Mouse (Mus musculus): ENCODE measurements around the gene Pcbp3. TPM values are rescaled to one million over a fixed set of nuclear protein-coding genes. Genes with fewer than 3 reads are reported as not detected.

The Pcbp3 gene
- polyA plus RNA-seq, 1 experiment from 2014 or later = 72.2 TPM

DNA sequence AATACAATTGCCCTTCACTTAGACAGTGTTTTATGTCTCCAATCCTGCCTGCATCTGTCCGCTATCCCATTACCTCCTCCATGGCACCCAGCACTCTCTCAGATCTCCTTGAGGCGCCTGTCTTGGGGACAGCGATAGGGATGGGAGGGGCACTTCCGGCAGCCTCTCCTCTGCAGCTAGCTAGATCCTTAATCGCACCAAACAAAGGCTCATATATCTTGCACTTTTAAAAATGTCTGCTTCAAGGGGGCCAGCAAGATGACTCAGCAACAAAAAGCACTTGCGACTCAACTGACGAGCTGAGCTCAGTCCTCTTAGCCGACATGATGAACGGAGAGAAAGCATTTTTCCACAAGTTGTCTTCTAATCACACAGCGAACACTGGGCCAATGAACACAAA is 55.3 kb downstream of the Pcbp3 start:
- ATAC-seq (ENCODE audit: low FRiP score) = no peak

DNA sequence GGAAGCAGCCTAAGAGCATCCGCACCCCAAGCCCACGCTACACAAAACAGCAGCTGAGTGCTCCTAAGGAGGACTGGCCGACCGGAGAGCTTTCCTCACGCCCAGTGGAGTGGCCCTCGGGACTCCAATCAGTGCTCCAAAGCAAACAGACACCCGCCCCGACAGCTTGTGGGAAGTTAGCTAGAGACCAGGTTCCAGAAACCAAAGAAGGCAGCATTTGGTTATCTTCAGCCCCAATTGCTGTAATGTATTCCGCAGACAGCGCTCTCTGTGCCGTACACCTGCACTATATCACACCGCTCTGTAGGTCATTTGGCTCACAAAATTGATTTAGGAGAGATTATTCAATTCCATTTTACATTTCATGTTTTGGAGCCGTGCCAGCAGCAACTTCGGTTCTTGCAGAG is 55.7 kb downstream of the Pcbp3 start:
- Histone ChIP-seq H3K4me3 (no peak overlapping the region), H3K4me2 (peak overlapping the region; percentile 5; the same call in 1 of the 2 replicates), H3K9me3 (no peaks in the 10 kb centered on the region), H3K27me3 (no peaks in the 10 kb centered on the region), H3K27ac (peak overlapping the region; percentile 52; the same call in 1 of the 2 replicates), H3K4me1 (replicated peaks) (peaks cover 39% of the 10 kb centered on the region), H3K36me3 (no peaks in the 10 kb centered on the region), H3K9ac (no peak overlapping the region)
- WGBS = 79% methylated on average over 14 of the region's 14 CpGs
- ATAC-seq (ENCODE audit: low FRiP score) = no peak

More for the DNA sequence above, 55.3 kb downstream of the Pcbp3 start:
- H3K4me1 ChIP-seq (replicated peaks) = peaks cover 39% of the 10 kb centered on the region
- no peaks in the 10 kb centered on the region for H3K27me3 ChIP-seq
- no peaks in the 10 kb centered on the region for H3K9me3 ChIP-seq
- peak overlapping the region; percentile 52; the same call in 1 of the 2 replicates for H3K27ac ChIP-seq
- no peak overlapping the region for H3K4me3 ChIP-seq
- WGBS = 76% methylated on average over 10 of the region's 10 CpGs
- H3K4me2 ChIP-seq = peak overlapping the region; percentile 5; the same call in 1 of the 2 replicates
- no peaks in the 10 kb centered on the region for H3K36me3 ChIP-seq
- H3K9ac ChIP-seq = no peak overlapping the region

DNA sequence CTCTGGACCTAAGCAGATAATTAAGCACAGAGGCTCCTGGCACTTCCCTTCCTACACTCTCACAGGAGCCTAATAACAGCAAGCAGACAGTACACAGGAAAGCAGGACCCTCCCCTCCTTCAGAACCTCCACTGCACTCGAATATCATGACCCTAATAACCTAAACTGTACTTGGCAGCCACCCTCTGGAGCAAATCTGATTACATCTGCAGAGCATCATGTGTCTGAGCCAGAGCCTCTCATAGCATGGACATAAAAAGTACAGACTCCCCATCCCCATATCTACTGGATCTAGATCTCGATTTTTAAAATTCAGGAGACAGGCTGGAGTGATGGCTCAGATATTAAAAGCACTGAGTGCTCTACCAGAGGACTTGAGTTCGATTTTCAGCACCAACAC is 58.0 kb downstream of the Pcbp3 start:
- peak overlapping the region; percentile 46; the same call in 1 of the 2 replicates for H3K27ac ChIP-seq
- H3K36me3 ChIP-seq = no peaks in the 10 kb centered on the region
- H3K9ac ChIP-seq = 0 out of 2 replicates have a peak overlapping the region, but pooled peaks have one; percentile 43
- H3K4me2 ChIP-seq = no peak overlapping the region
- H3K27me3 ChIP-seq = no peaks in the 10 kb centered on the region
- H3K4me3 ChIP-seq = no peak overlapping the region
- no peaks in the 10 kb centered on the region for H3K9me3 ChIP-seq
- peaks cover 39% of the 10 kb centered on the region for H3K4me1 ChIP-seq (replicated peaks)
- ATAC-seq (ENCODE audit: low FRiP score) = no peak
- 78% methylated on average over 3 of the region's 3 CpGs for WGBS

DNA sequence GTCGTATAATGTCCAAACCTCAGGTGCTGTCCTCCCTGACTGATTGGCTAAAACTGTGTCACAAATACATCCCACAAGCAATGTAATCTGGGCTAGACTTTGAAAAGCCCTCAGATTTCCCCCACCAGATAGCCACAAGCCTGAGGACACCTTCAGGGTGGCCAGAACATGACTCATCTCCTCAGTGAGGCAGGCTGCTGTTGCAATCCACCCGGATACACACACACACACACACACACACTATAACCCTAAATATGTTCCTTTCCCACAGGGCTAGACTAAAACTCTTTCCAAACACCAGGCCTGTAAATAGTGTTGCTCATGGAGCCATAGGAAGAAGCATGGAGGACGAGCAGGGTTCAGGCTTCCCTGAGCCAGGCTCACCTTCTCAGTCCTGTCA is 58.6 kb downstream of the Pcbp3 start:
- H3K27ac ChIP-seq = peak overlapping the region; percentile 46
- 0 out of 2 replicates have a peak overlapping the region, but pooled peaks have one; percentile 43 for H3K9ac ChIP-seq
- no peaks in the 10 kb centered on the region for H3K36me3 ChIP-seq
- WGBS = 93% methylated on average over 3 of the region's 3 CpGs
- H3K4me1 ChIP-seq (replicated peaks) = peaks cover 39% of the 10 kb centered on the region
- H3K27me3 ChIP-seq = no peaks in the 10 kb centered on the region
- no peaks in the 10 kb centered on the region for H3K9me3 ChIP-seq
- H3K4me2 ChIP-seq = no peak overlapping the region
- ATAC-seq (ENCODE audit: low FRiP score) = no peak
- H3K4me3 ChIP-seq = no peak overlapping the region

DNA sequence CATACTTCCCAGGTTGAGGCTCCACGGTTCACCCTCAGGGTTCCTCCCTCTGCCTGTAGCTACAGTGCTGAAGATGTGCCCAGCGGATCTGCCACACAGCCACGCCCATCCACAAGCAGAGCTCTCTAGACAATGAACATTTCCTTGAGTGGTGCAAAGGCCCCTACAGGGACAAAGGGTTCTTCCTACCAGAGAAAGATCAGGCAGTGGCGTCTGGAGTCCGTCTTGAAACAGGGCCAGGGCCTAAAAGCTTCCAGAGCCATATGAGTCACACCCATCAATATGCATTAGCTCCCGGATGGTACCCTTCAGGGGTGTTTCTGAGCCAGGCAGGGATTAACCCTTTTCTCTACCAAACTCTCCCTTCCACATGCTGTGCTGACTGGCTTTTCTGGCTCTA is 59.1 kb downstream of the Pcbp3 start:
- Histone ChIP-seq H3K27ac (peak overlapping the region; percentile 72), H3K9me3 (no peaks in the 10 kb centered on the region), H3K36me3 (no peaks in the 10 kb centered on the region), H3K4me2 (no peak overlapping the region), H3K4me3 (no peak overlapping the region), H3K9ac (no peak overlapping the region), H3K4me1 (replicated peaks) (peaks cover 39% of the 10 kb centered on the region), H3K27me3 (no peaks in the 10 kb centered on the region)
- ATAC-seq (ENCODE audit: low FRiP score) = no peak
- 22% methylated on average over 6 of the region's 6 CpGs for WGBS

DNA sequence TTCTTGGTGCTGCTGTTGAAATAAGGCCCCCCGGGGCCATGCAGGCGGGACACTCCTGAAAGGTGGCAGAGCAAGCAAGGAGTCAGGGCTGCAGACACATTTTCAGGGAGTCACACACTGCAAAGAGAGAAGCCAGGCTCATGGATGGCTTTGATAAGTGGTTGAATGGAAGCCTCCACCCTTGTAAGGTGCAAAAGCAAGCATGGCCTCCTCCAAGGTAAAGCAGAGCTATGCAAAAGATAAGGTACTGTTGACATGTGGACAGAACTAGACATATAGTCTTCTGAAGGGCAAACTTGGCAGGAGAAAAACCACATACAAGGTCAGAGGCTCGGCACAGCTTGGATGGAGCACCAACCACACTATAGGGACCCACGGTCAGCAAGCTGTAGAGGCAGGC is 63.3 kb downstream of the Pcbp3 start:
- no peaks in the 10 kb centered on the region for H3K9me3 ChIP-seq
- H3K27me3 ChIP-seq = no peaks in the 10 kb centered on the region
- H3K9ac ChIP-seq = no peak overlapping the region
- H3K27ac ChIP-seq = no peak overlapping the region
- no peak overlapping the region for H3K4me2 ChIP-seq
- peaks cover 15% of the 10 kb centered on the region for H3K4me1 ChIP-seq (replicated peaks)
- no peaks in the 10 kb centered on the region; the same call in 1 of the 2 replicates for H3K36me3 ChIP-seq
- 91% methylated on average over 4 of the region's 4 CpGs for WGBS
- no peak overlapping the region for H3K4me3 ChIP-seq
- ATAC-seq (ENCODE audit: low FRiP score) = no peak

DNA sequence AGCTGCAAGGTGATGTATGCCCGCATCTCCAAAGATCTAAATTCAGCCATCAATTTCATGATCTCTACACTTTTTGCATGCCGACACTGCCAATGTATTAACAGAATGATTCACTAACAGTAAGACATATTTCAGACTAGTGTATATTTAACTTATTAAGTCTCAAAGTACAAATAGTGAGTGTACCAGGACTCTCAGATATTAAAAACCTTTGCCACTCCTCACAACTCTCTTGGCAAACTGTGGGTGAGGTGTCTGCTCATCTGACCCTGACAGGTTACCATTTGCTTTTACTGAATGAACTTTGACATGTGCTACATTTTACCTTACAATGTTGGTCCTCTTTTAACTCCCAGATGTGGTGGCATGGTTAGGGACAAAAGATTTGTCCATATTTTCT is 70.2 kb downstream of the Pcbp3 start:
- Histone ChIP-seq H3K4me1 (replicated peaks) (no peaks in the 10 kb centered on the region), H3K4me3 (no peak overlapping the region), H3K27me3 (no peaks in the 10 kb centered on the region), H3K4me2 (no peak overlapping the region), H3K27ac (no peak overlapping the region), H3K36me3 (no peaks in the 10 kb centered on the region), H3K9ac (no peak overlapping the region), H3K9me3 (no peaks in the 10 kb centered on the region)
- 95% methylated on average over 2 of the region's 2 CpGs for WGBS
- no peak for ATAC-seq (ENCODE audit: low FRiP score)

DNA sequence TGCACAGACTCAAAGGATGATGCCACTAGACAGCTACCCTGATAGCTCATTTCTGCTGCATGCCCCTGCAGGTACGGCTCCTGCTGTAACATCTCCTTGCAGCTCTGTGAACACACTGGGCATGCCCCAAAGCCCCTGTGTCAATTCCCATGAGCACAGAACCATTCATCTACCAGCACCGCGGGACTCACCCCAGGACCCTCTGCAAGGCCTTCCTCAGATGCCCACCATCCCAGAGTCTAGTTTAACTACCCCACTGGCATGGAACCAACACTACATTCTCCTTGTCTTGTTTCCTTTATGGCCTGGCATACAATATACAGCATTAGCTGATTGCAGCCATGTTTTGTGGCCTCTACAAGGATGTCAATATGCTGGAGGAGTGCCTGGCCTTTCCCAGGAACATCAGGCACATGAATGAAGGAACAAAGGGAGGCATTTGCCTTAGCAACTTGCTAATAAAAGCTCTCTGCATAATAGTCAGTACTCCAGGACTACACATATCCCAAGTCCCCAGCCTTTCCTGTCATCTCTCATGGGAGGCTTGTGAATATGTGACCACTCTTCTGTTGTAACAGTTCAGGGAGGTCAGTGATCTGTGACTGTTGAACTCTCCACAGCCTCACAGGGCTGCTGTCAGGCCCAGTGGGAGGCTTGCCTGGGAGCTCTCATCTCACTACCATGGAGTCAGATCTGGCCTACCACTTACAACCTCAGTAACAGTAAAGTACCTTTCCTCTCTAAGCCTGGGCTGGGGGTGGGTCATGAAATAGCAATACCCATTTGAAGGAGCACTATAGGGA is 78.0 kb downstream of the Pcbp3 start:
- H3K27me3 ChIP-seq = no peaks in the 10 kb centered on the region
- no peak for ATAC-seq (ENCODE audit: low FRiP score)
- H3K9me3 ChIP-seq = no peaks in the 10 kb centered on the region
- no peaks in the 10 kb centered on the region for H3K36me3 ChIP-seq
- 57% methylated on average over 3 of the region's 3 CpGs for WGBS
- no peak overlapping the region for H3K4me3 ChIP-seq
- H3K4me2 ChIP-seq = no peak overlapping the region
- no peak overlapping the region for H3K9ac ChIP-seq
- peak overlapping the region; percentile 64 for H3K27ac ChIP-seq
- peaks cover 25% of the 10 kb centered on the region for H3K4me1 ChIP-seq (replicated peaks)

DNA sequence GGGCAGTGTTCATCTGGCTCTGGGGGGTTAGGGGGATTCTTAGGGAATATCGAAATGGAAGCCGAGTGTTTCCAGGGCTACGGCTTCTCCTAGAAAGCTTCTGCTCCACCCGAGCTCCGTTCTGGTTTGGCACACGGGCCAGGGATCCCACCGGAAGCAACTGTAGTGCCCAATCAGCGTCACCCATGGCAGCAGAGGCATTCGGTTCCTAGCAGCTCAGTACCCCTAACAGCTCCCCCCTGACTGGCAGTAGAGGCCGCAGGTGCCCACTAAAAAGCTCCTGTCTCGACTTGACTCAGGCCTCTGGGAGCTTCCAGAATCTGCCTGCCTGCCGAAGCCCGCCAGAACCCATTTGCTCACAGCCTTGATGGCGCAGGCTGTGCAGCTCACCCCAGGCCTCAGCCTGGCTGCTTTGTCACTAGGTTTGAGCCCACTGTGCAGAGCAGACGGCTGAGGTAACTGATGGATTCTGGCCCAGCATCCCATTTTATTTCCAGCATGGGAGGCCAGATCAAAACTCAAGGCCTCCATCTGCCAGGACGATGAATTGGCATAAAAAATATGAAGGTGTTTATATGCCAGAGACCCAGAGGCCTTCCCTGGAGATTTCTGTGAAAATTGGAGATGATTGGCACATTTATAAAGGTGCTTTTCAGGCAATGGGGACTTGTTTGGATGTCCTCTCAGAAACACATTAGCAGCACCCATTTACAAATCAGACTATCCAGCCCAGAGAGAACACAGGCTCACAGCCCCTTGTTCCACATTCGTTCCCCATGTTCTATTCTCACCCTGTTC is 78.8 kb downstream of the Pcbp3 start:
- H3K4me2 ChIP-seq = no peak overlapping the region
- H3K4me3 ChIP-seq = no peak overlapping the region
- no peaks in the 10 kb centered on the region for H3K9me3 ChIP-seq
- H3K27ac ChIP-seq = peak overlapping the region; percentile 64
- no peak overlapping the region for H3K9ac ChIP-seq
- no peaks in the 10 kb centered on the region for H3K36me3 ChIP-seq
- WGBS = 59% methylated on average over 17 of the region's 17 CpGs
- peak; percentile 54 for ATAC-seq (ENCODE audit: low FRiP score)
- H3K27me3 ChIP-seq = no peaks in the 10 kb centered on the region
- peaks cover 25% of the 10 kb centered on the region for H3K4me1 ChIP-seq (replicated peaks)

DNA sequence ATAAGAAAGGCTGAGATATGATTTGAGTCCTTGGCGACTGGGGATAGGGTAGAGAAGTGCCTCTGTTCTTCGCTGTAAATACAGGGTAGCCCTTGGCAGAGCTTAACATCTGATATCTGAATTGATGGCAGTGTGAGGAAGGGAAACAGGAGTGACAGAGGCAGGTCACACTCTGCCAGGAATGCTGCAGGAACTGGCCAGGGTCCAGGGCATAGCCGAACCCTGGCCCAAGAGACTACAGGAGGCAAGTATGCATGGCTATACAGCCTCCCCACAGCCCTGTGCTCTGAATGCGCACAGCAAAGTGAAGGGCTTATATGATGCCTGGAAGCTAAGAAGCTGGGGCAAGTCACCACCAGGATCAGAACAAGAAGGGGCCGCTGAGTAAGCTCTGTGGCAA is 79.8 kb downstream of the Pcbp3 start:
- 75% methylated on average over 5 of the region's 5 CpGs for WGBS
- H3K9me3 ChIP-seq = no peaks in the 10 kb centered on the region
- peaks cover 25% of the 10 kb centered on the region for H3K4me1 ChIP-seq (replicated peaks)
- no peak overlapping the region for H3K4me2 ChIP-seq
- no peak for ATAC-seq (ENCODE audit: low FRiP score)
- H3K36me3 ChIP-seq = no peaks in the 10 kb centered on the region
- H3K9ac ChIP-seq = no peak overlapping the region
- H3K27me3 ChIP-seq = no peaks in the 10 kb centered on the region
- H3K27ac ChIP-seq = no peak overlapping the region
- H3K4me3 ChIP-seq = no peak overlapping the region

DNA sequence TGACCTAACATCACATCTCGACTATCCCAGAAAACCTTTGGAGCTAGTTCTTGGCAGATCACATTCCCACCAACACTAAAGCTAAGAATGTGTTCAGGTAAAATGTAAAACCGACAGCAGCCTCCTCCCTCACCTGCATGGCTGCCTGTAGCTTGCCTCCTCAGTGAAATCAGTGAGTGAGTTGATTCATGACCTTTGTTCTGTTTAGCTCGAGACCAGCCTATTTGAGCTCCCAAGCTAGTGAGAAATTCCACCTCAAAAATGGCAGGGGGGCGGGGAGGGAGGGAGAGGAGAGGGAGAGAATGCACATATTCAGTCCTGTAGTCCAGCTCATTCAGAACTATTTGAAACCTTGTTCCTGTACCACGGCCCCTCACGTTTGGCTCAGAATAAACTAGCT is 86.4 kb downstream of the Pcbp3 start:
- H3K9me3 ChIP-seq = no peaks in the 10 kb centered on the region
- H3K27me3 ChIP-seq = no peaks in the 10 kb centered on the region
- 78% methylated on average over 6 of the region's 6 CpGs for WGBS
- no peaks in the 10 kb centered on the region for H3K36me3 ChIP-seq
- no peak overlapping the region for H3K27ac ChIP-seq
- ATAC-seq (ENCODE audit: low FRiP score) = no peak
- peaks cover 13% of the 10 kb centered on the region for H3K4me1 ChIP-seq (replicated peaks)
- H3K4me3 ChIP-seq = no peak overlapping the region
- no peak overlapping the region for H3K4me2 ChIP-seq
- no peak overlapping the region for H3K9ac ChIP-seq

DNA sequence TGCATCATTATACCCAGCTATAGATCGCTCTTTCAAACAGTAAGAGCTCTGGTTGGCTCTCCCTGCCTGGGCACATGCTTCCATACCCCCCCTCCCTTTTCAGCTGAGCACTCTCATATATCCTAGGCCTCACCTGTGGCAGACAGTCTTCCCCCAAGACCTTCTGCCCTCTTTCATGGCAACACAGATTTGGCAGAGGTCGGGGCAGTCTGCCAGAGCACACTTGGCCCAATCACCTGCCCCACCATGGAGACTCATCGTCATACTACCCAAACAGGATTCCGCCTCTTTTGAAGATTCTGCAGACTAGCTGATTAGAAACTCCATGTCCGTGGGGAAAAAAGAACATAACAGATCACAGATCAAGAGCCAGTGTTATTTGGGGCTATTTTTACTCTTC is 86.8 kb downstream of the Pcbp3 start:
- ATAC-seq (ENCODE audit: low FRiP score) = no peak
- no peak overlapping the region for H3K4me3 ChIP-seq
- no peak overlapping the region; the same call in 1 of the 2 replicates for H3K27ac ChIP-seq
- H3K9me3 ChIP-seq = no peaks in the 10 kb centered on the region
- no peaks in the 10 kb centered on the region for H3K27me3 ChIP-seq
- peaks cover 13% of the 10 kb centered on the region for H3K4me1 ChIP-seq (replicated peaks)
- H3K4me2 ChIP-seq = no peak overlapping the region
- no peak overlapping the region for H3K9ac ChIP-seq
- WGBS = 89% methylated on average over 5 of the region's 5 CpGs
- no peaks in the 10 kb centered on the region for H3K36me3 ChIP-seq

Data from hindbrain, embryonic 13.5 days (tissue).